Mouse (Mus musculus): Measurements from ENCODE around the gene Bbs1.

DNA sequence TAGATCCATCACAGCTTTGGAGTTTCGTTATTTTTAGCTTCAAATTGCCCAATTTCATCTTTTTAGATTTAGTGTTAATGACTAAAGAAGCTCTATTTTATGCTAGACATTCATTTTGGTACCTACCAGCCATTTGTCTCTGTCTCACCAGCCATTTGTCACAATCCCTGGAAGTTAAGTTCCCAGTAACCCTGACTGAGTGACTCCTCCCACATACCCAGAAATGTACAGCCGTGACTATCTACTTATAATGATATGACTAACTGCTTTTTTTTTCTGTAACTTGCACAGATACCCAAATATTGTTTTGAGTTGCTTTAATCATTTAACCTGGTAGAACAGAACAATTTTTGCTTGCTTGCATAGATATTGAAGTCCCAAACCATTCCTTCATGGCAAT lies 60.6 kb downstream of the Bbs1 start:
- TF ChIP-seq CTCF (IDR thresholded peaks at IDR 0.05; ENCODE audit: extremely low read depth, insufficient read depth, low read length) (no peak), POLR2A (IDR thresholded peaks at IDR 0.05; ENCODE audit: extremely low read depth, insufficient read depth, low read length) (no peak)

Data from cortical plate, adult 2 months (tissue).